Mouse (Mus musculus): ENCODE data around the gene Supt6.

DNA sequence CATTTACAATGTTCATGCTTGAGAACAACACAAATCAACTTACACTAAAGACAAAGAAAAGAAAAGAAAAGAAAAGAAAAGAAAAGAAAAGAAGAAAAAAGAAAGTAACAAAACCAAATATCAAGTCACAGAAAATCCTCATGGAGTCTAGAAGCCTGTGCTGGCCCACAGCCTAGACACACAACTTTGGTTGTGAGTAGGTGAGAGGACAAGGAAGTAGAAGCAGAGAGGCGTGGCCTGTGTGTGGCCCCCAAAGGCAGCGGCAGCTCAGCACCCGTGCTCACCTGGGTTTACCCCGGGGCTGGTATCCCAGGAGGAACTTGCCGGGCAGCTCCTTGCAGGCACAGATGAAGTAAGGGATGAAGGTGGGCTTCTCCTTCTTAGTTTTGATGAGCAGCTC is 34.3 kb downstream of the Supt6 start:
- TF ChIP-seq POLR2A (IDR thresholded peaks at IDR 0.05; ENCODE audit: control insufficient read depth, extremely low read depth, insufficient read depth, low read length, poor library complexity) = no peak
- no peak for TF ChIP-seq CTCF (IDR thresholded peaks at IDR 0.05; ENCODE audit: borderline replicate concordance, control insufficient read depth, extremely low read depth, insufficient read depth, low read length, poor library complexity)
